7 mouse cellular contexts compared by ENCODE assay signal in the genomic region with DNA sequence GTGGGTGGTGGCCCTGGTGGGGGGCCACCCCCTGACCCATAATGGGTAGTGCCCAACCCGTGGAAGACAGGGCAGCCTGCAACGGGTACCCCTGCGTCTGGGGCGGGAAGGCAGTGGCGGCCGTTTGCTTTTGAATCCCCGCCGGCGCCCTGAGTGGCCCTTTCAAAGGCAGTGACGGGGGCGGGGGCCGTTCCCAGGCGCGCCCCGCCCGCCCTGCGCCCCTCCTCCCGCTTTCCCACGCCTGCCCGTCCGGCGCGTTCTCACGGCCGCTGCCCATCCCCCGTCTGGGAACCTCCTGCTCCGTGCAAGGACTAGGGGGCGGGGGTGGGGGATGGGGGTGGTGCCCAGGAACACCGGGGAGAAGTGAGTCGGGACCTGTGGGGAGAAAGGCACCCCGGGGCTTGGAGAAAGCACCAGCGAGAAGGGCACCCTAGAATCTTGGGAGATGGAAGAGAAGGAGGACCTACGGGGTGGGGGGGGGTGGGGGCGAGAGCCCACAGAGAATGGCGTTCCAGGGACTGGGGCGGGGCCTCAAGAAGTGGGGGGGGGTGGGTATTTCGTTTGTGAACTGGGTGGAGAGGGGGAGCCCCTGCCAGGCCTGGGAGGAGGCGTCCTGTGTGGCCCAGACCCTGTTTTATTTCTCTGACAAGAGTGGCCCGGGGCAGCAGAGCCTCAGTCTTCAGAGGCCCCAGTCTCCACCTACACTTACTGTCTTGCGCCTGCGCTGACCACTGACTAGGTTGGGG. TPM values are rescaled to one million over a fixed set of nuclear protein-coding genes. Genes with fewer than 3 reads are reported as not detected.
A peak's percentile ranks its signal among the peaks of the same experiment; 100 is the strongest.
DNase-seq lines count a peak whose midpoint lies in the region; ATAC-seq and TF ChIP-seq lines count a peak whose summit lies in the region.

No protein-coding gene starts in this region.

- H3K4me1 ChIP-seq in forebrain, embryonic 13.5 days: peaks cover 61% of the 10 kb centered on the region
- peaks cover 16% of the 10 kb centered on the region for H3K4me1 ChIP-seq in hindbrain, embryonic 16.5 days (ENCODE audit: control insufficient read depth, insufficient read depth, low read depth, low read length)
- H3K4me1 ChIP-seq in liver, embryonic 14.5 days (replicated peaks; ENCODE audit: control insufficient read depth in 2 of 2, insufficient read depth in 2 of 2, low read length in 1 of 2): peaks cover 12 to 25% of the 10 kb centered on the region in 2 experiments

- H3K36me3 ChIP-seq in forebrain, embryonic 13.5 days (ENCODE audit: poor library complexity, severe bottlenecking): no peaks in the 10 kb centered on the region
- no peaks in the 10 kb centered on the region for H3K36me3 ChIP-seq in hindbrain, embryonic 16.5 days (ENCODE audit: control insufficient read depth, insufficient read depth, low read length)
- H3K36me3 ChIP-seq in liver, embryonic 14.5 days (replicated peaks; ENCODE audit: control insufficient read depth, insufficient read depth, low read depth): no peaks in the 10 kb centered on the region

- peak overlapping the region; percentile 79 for H3K4me2 ChIP-seq in forebrain, embryonic 13.5 days
- peak overlapping the region; percentile 90 for H3K4me2 ChIP-seq in hindbrain, embryonic 16.5 days (ENCODE audit: low read length)
- peak overlapping the region; percentile 63 for H3K4me2 ChIP-seq in liver, embryonic 14.5 days (ENCODE audit: low read depth)

- no peaks in the 10 kb centered on the region for H3K9me3 ChIP-seq in forebrain, embryonic 13.5 days (replicated peaks)
- no peaks in the 10 kb centered on the region for H3K9me3 ChIP-seq in hindbrain, embryonic 16.5 days (ENCODE audit: control insufficient read depth, low read length)
- no peaks in the 10 kb centered on the region for H3K9me3 ChIP-seq in liver, embryonic 14.5 days (ENCODE audit: control insufficient read depth, low read length)

- peak overlapping the region; percentile 71 for H3K9ac ChIP-seq in forebrain, embryonic 13.5 days
- peak overlapping the region; percentile 77 for H3K9ac ChIP-seq in hindbrain, embryonic 16.5 days (ENCODE audit: low read depth, low read length)
- peak overlapping the region; percentile 54 for H3K9ac ChIP-seq in liver, embryonic 14.5 days (replicated peaks)

- H3K4me3 ChIP-seq in forebrain, embryonic 13.5 days: peak overlapping the region; percentile 48
- peak overlapping the region; percentile 58 for H3K4me3 ChIP-seq in hindbrain, embryonic 16.5 days (ENCODE audit: low read length)
- H3K4me3 ChIP-seq in liver, embryonic 14.5 days (ENCODE audit: insufficient read depth in 1 of 2, low read depth in 2 of 2, low read length in 2 of 2): peak overlapping the region; percentile 15 to 35; a peak in 3 of 4 replicates

- H3K27ac ChIP-seq in forebrain, embryonic 13.5 days: peak overlapping the region; percentile 89
- peak overlapping the region; percentile 76 for H3K27ac ChIP-seq in hindbrain, embryonic 16.5 days (ENCODE audit: low read depth, low read length)
- no peak overlapping the region for H3K27ac ChIP-seq in liver, embryonic 14.5 days

- ATAC-seq in forebrain, embryonic 13.5 days: peak; percentile 78
- peak; percentile 76 for ATAC-seq in hindbrain, embryonic 16.5 days
- peak; percentile 65 for ATAC-seq in liver, embryonic 14.5 days (ENCODE audit: insufficient read depth)

- no peak for TF ChIP-seq EP300 in liver, embryonic 14.5 days (IDR thresholded peaks at IDR 0.05; ENCODE audit: low read depth)

- no peak for TF ChIP-seq CTCF in liver, embryonic 14.5 days (IDR thresholded peaks at IDR 0.05; ENCODE audit: low read depth)

- H3K27me3 ChIP-seq in forebrain, embryonic 13.5 days: no peaks in the 10 kb centered on the region
- no peaks in the 10 kb centered on the region for H3K27me3 ChIP-seq in hindbrain, embryonic 16.5 days (replicated peaks; ENCODE audit: control insufficient read depth, insufficient read depth, low read length)
- H3K27me3 ChIP-seq in liver, embryonic 14.5 days (ENCODE audit: control insufficient read depth, insufficient read depth, low read length): no peaks in the 10 kb centered on the region

- DNase-seq in ES-CJ7 (ENCODE audit: low read depth, low spot score): peak; percentile 49
- peak; percentile 27 for DNase-seq in R1 (ENCODE audit: low read depth, low spot score)
- DNase-seq in liver, embryonic 14.5 days (ENCODE audit: low read depth in 3 of 3, low spot score in 3 of 3): no peak
- peak; percentile 86 for DNase-seq in neural tube, embryonic 10.5 days (ENCODE audit: extremely low spot score, low spot score)
- DNase-seq in thymus, postnatal 25 days: peak; percentile 55

- WGBS in forebrain, embryonic 13.5 days: under 1% methylated on average over 35 of the region's 41 CpGs
- under 1% methylated on average over 34 of the region's 41 CpGs for WGBS in hindbrain, embryonic 16.5 days
- WGBS in liver, embryonic 14.5 days (ENCODE audit: insufficient replicate concordance): 4% methylated on average over 37 of the region's 41 CpGs

RNA-seq across cellular contexts. Expression of a gene that starts 12.5 kb away (rescaled TPM):
- polyA plus RNA-seq in forebrain, embryonic 13.5 days (2015; fragmentation: Nextera tagmentation; extraction: Ambion mirVana): 29.2 and 30.8 TPM in 2 replicates
- 13.6 and 16.3 TPM in 2 replicates for polyA plus RNA-seq in hindbrain, embryonic 16.5 days (2015; fragmentation: Nextera tagmentation; extraction: Ambion mirVana)
- 3.7 and 3.9 TPM in 2 replicates for polyA plus RNA-seq in liver, embryonic 14.5 days (2012; rRNA removed)
- 1.8 and 1.9 TPM in 2 replicates for polyA plus RNA-seq in liver, embryonic 14.5 days (2014; fragmentation: Nextera tagmentation; extraction: Ambion mirVana)

RNA-seq across cellular contexts. Expression of a gene that starts 28.6 kb away (rescaled TPM):
- polyA plus RNA-seq in forebrain, embryonic 13.5 days (2015; fragmentation: Nextera tagmentation; extraction: Ambion mirVana): 0.66 and 0.78 TPM in 2 replicates
- 2.1 and 2.3 TPM in 2 replicates for polyA plus RNA-seq in hindbrain, embryonic 16.5 days (2015; fragmentation: Nextera tagmentation; extraction: Ambion mirVana)
- 3.7 and 4.1 TPM in 2 replicates for polyA plus RNA-seq in liver, embryonic 14.5 days (2012; rRNA removed)
- 4.9 and 5.7 TPM in 2 replicates for polyA plus RNA-seq in liver, embryonic 14.5 days (2014; fragmentation: Nextera tagmentation; extraction: Ambion mirVana)

RNA-seq across cellular contexts. Expression of a gene that starts 43.2 kb away (rescaled TPM):
- 95.4 and 104 TPM in 2 replicates for polyA plus RNA-seq in forebrain, embryonic 13.5 days (2015; fragmentation: Nextera tagmentation; extraction: Ambion mirVana)
- 105 and 112 TPM in 2 replicates for polyA plus RNA-seq in hindbrain, embryonic 16.5 days (2015; fragmentation: Nextera tagmentation; extraction: Ambion mirVana)
- polyA plus RNA-seq in liver, embryonic 14.5 days (2012; rRNA removed): 18.7 and 21.3 TPM in 2 replicates
- 23.7 and 27.3 TPM in 2 replicates for polyA plus RNA-seq in liver, embryonic 14.5 days (2014; fragmentation: Nextera tagmentation; extraction: Ambion mirVana)

RNA-seq across cellular contexts. Expression of a gene that starts 46.3 kb away (rescaled TPM):
- not detected in 2 replicates for polyA plus RNA-seq in forebrain, embryonic 13.5 days (2015; fragmentation: Nextera tagmentation; extraction: Ambion mirVana)
- polyA plus RNA-seq in hindbrain, embryonic 16.5 days (2015; fragmentation: Nextera tagmentation; extraction: Ambion mirVana): not detected in 2 replicates
- polyA plus RNA-seq in liver, embryonic 14.5 days (2012; rRNA removed): not detected in 2 replicates
- polyA plus RNA-seq in liver, embryonic 14.5 days (2014; fragmentation: Nextera tagmentation; extraction: Ambion mirVana): not detected in 2 replicates

RNA-seq across cellular contexts. Expression of a gene that starts 50.5 kb away (rescaled TPM):
- 0.21 TPM in 1 of 2 replicates, not detected in the other for polyA plus RNA-seq in forebrain, embryonic 13.5 days (2015; fragmentation: Nextera tagmentation; extraction: Ambion mirVana)
- polyA plus RNA-seq in hindbrain, embryonic 16.5 days (2015; fragmentation: Nextera tagmentation; extraction: Ambion mirVana): 0.39 and 1.0 TPM in 2 replicates
- polyA plus RNA-seq in liver, embryonic 14.5 days (2012; rRNA removed): 0.04 TPM in 1 of 2 replicates, not detected in the other
- polyA plus RNA-seq in liver, embryonic 14.5 days (2014; fragmentation: Nextera tagmentation; extraction: Ambion mirVana): 0.96 TPM in 1 of 2 replicates, not detected in the other

Comparison
In these comparisons a context has a peak if more than half of its experiments do, and no peak if none do; other contexts are left out.
1. DNase-seq: peak in ES-CJ7 (single experiment), R1 (single experiment), neural tube, embryonic 10.5 days (single experiment) and thymus, postnatal 25 days (single experiment); none in liver, embryonic 14.5 days (0 of 3).
2. Peak in every context shown above with its lines, with median percentiles within 50 percentile points of each other: ATAC-seq, H3K4me2 ChIP-seq, H3K4me3 ChIP-seq and H3K9ac ChIP-seq.